Mouse (Mus musculus): Measurements from ENCODE around the gene Lsp1. TPM values are rescaled to one million over a fixed set of nuclear protein-coding genes. Genes with fewer than 3 reads are reported as not detected.

Lsp1 gene
- polyA plus RNA-seq, 1 experiment from 2014 or later = 15.5 TPM

DNA sequence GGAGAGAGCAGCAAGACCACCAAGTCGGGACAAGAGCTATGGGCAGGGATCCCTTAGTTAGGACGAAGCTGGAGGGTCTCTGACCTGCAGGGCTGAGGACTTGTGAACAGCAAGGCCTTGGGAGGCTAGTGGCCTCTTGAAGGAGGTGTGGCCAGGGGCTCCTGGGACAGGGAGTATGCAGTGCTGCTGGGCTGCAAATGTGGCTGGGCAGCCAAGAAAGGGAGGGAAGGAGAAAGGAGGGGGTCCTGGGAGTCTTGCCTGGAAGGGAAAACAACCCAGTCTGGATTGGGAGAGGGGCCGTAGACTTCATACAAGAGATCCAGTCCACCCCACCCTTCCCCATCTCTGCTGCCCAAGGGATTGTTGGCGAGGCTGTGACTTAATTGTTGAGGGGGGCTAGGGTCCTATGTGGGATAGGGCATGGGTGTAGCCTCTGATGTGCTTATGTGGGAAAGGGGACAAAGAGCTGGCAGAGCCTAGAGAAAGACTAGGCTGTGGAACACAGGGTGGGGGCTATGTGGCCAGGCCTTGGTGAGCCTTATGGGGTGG is 71.4 kb downstream of the Lsp1 start:
- ATAC-seq (no peak), DNase-seq (ENCODE audit: low read depth, low spot score) (no peak)
- ChIA-PET CTCF (no interaction called here), POLR2A (no interaction called here)
- in situ Hi-C loops (cut with MboI; ENCODE audit: low pct_unique_long_range_greater_than_20kb) = no loop called here
- TF ChIP-seq CTCF (IDR thresholded peaks at IDR 0.05) = no peak
- H3K27me3 ChIP-seq = peaks cover 13% of the 10 kb centered on the region

DNA sequence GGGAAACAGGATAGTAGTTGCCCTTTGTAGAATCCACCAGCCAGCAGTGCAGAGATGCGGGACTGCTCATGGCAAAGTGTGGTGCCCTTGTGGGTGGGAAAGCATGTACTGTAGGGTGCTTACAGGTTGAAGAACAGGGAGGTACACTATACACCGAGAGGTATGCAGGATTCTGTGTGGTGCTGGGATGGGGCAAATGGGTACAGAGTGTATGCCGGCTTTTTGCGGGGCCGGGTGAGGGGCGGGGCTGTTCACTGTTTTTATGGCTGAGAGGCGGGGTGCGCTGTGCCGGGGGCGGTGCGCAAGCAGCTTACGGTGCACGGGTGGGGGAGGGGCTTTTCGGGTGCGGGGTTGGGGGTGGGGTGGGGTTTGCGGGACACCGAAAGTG is 72.1 kb downstream of the Lsp1 start, which contains the start of gene Mrpl23:
Mrpl23 (plus strand) TSS at position 16 of the 388 bp plus-strand sequence.
- peaks cover 13% of the 10 kb centered on the region for H3K27me3 ChIP-seq
- no peak for TF ChIP-seq CTCF (IDR thresholded peaks at IDR 0.05)
- ChIA-PET POLR2A (no interaction called here), CTCF (no interaction called here)
- in situ Hi-C loops (cut with MboI; ENCODE audit: low pct_unique_long_range_greater_than_20kb) = no loop called here
- peak; percentile 13 for ATAC-seq
- no peak for DNase-seq (ENCODE audit: low read depth, low spot score)

DNA sequence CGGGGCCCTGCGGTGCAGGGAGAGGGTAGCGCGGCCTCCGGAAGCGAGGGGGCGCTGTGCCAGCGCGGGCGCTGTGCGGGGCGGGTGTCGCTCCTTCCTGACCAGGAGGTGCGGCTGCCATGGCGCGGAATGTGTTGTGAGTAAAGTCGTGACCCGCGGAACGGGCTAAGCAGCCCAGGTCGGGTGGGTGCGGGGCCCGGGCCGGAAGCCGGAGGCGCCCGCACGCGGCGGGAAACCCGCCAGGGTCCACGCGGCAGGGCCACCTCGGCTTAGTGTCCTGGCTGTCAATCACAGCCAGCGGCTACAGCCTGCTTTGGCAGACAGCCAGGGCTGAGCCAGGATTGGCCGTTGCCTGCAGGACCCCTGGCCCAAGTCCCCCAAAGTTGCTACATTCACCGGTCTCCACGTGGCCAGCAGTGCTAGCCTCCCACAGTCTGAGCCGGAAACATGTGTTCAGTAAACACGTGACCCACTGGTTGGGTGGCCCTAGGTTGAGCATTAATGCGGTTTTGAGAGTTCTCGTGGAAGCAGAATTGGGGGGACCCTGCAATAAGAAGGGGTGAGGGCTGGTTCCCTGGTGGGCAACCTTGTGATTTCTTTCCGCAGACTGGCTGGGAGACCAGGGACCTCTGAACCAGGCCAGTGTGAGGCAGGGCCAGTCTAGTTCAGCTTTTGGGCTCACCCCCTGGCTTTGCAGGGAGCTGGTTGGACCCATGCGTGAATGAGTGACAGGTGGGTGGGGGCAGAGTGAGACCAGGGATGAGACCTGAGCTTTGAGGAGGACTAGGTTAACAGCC is 72.6 kb downstream of the Lsp1 start:
- peaks cover 13% of the 10 kb centered on the region for H3K27me3 ChIP-seq
- POLR2A ChIA-PET = no interaction called here
- peak; percentile 66 for ATAC-seq
- peak; percentile 99 for TF ChIP-seq CTCF (IDR thresholded peaks at IDR 0.05)
- no peak for DNase-seq (ENCODE audit: low read depth, low spot score)
- CTCF ChIA-PET = no interaction called here
- in situ Hi-C loops (cut with MboI; ENCODE audit: low pct_unique_long_range_greater_than_20kb) = no loop called here

DNA sequence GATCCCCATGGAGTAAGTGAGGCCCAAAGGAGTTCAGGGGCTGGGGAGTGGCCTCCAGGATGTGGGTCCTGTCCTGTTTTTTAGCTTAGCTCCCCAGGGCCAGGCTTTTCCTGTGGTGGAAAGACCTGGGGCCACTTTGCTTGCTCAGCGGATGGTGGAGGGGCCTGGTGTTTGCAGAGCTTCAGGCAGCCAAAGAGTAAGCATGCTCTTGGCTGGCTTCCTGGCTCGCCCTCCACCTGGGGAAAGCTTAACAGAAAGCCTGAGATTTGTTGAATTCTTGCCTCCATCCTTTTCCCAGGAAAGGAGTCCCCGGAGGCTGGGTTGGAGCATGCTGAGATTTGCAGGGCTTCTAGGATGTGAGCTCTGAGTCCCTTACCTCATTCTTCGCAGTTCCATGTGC is 74.5 kb downstream of the Lsp1 start:
- POLR2A ChIA-PET = no interaction called here
- ATAC-seq = no peak
- in situ Hi-C loops (cut with MboI; ENCODE audit: low pct_unique_long_range_greater_than_20kb) = no loop called here

DNA sequence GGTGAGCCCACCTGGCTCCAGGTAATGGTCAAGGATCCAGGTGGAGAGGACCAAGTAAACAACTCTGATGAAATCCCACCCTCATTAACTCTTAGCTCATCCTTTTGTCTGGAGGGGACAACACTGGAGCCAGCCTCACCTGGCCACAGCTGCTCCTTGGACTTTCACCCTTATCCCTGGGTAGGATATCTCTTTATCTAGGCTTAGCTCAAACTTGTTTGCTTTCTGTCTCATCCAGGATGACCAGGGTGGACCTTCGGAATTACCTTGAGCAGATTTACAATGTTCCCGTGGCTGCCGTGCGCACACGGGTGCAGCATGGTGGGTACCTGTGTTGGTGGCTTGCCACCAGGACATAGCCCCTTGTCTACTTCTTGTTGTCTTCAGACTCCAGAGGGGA is 75.2 kb downstream of the Lsp1 start:
- no peak for TF ChIP-seq CTCF (IDR thresholded peaks at IDR 0.05)
- in situ Hi-C loops (cut with MboI; ENCODE audit: low pct_unique_long_range_greater_than_20kb) = no loop called here
- ATAC-seq = no peak
- peaks cover 5% of the 10 kb centered on the region for H3K27me3 ChIP-seq
- ChIA-PET POLR2A (no interaction called here), CTCF (interaction anchor here (1.0 to 2.1 kb wide), 3 partner anchors 14 to 201 kb away, joined by 3 to 9 read pairs (median 3); no protein-coding TSS in a partner anchor)
- no peak for DNase-seq (ENCODE audit: low read depth, low spot score)

More for the DNA sequence above, 74.5 kb downstream of the Lsp1 start:
- DNase-seq (ENCODE audit: low read depth, low spot score) = no peak
- H3K27me3 ChIP-seq = peaks cover 5% of the 10 kb centered on the region
- TF ChIP-seq CTCF (IDR thresholded peaks at IDR 0.05) = no peak
- CTCF ChIA-PET = interaction anchor here (1.0 to 2.1 kb wide), 3 partner anchors 15 to 201 kb away, joined by 3 to 9 read pairs (median 3); no protein-coding TSS in a partner anchor

DNA sequence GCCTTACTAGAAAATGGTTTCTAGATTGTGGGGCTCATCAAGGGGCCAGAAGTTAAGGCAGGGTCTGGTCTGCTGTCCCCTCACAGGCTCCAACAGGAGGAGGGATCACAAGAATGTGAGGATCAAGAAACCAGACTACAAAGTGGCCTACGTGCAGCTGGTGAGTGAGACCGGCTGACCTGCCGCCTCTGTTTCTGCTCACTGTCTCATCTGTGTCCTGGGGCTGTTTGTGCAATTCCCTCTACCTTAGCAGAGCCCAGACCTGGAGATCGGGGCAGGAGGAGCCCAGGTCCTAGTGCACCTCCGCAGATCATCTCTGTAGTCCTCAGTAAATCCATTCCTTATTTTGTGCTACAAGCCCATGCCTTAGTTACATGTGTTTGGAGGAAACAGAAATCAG is 76.6 kb downstream of the Lsp1 start:
- H3K27me3 ChIP-seq = no peaks in the 10 kb centered on the region
- in situ Hi-C loops (cut with MboI; ENCODE audit: low pct_unique_long_range_greater_than_20kb) = no loop called here
- DNase-seq (ENCODE audit: low read depth, low spot score) (no peak), ATAC-seq (no peak)
- ChIA-PET CTCF (interaction anchor here (1.0 to 2.5 kb wide), 6 partner anchors 13 to 220 kb away, joined by 3 to 10 read pairs (median 4); no protein-coding TSS in a partner anchor), POLR2A (no interaction called here)
- TF ChIP-seq CTCF (IDR thresholded peaks at IDR 0.05) = no peak

DNA sequence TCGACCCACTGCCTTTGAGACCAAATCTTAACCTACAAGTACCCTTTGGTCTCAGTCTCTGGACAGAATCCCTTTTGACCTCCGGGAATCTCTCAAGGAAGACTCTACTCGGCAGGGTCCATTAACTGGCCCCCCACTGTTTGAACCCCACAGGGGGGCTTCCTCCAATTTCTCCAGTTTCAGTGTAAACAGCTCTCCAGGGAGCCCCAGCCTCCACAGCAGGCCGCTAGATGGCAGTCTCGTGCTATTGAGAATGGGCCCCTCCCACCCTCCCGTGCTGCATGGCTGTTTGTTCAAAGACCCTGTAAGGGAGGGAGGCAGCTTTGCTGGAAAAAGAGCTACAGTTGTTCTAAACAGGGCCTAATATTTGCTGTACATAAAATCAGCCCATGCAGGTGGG is 77.3 kb downstream of the Lsp1 start:
- in situ Hi-C loops (cut with MboI; ENCODE audit: low pct_unique_long_range_greater_than_20kb) = no loop called here
- DNase-seq (ENCODE audit: low read depth, low spot score) (no peak), ATAC-seq (no peak)
- ChIA-PET POLR2A (no interaction called here), CTCF (interaction anchor here (0.7 to 2.5 kb wide), 13 partner anchors 12 to 221 kb away, joined by 3 to 10 read pairs (median 3); no protein-coding TSS in a partner anchor)
- no peak for TF ChIP-seq CTCF (IDR thresholded peaks at IDR 0.05)
- H3K27me3 ChIP-seq = no peaks in the 10 kb centered on the region

DNA sequence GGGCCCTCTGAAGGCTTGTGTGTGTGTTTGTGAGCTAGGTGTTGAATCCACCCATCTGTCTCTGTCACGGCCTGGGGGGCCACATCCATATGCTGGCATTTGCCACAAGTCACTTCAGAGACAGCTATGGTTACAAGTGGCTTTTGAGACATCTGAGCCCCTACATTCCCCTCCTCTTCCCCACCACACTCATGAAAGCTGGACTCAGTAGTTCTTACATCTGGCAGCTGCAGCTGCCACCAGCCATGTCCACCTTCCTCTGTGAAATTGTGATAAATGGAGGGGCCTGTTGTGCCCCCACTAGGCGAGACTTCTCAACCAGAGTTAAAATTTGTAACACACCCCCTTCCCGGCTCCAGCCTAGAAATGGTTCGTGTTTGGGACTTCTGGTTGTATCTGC is 77.7 kb downstream of the Lsp1 start:
- DNase-seq (ENCODE audit: low read depth, low spot score) (no peak), ATAC-seq (no peak)
- ChIA-PET POLR2A (interaction anchor here (0.6 kb wide), 1 partner anchor 114 kb away, joined by 4 read pairs; no protein-coding TSS in a partner anchor), CTCF (interaction anchor here (0.7 to 2.5 kb wide), 14 partner anchors 11 to 221 kb away, joined by 3 to 10 read pairs (median 3); no protein-coding TSS in a partner anchor)
- in situ Hi-C loops (cut with MboI; ENCODE audit: low pct_unique_long_range_greater_than_20kb) = no loop called here
- no peaks in the 10 kb centered on the region for H3K27me3 ChIP-seq
- no peak for TF ChIP-seq CTCF (IDR thresholded peaks at IDR 0.05)

DNA sequence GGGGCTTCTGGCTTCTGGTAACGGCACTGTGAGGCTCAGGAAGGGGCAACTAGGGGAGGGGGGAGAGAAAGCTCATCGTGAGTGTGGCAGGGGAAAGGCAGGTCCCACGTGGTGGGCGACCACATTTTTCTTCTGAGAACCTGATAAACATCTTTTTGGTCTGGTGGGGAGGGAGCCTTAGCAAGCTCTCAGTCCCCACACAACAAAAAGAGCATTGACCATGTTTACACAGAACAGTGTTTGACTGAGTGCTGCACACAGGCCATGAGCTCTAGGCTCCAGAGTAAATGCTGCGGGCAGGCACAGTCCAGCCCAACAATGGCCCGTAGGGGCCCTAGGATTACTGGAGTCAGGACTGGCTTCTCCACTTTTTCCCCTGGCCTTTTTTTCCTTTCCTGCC is 78.2 kb downstream of the Lsp1 start:
- no peak for DNase-seq (ENCODE audit: low read depth, low spot score)

DNA sequence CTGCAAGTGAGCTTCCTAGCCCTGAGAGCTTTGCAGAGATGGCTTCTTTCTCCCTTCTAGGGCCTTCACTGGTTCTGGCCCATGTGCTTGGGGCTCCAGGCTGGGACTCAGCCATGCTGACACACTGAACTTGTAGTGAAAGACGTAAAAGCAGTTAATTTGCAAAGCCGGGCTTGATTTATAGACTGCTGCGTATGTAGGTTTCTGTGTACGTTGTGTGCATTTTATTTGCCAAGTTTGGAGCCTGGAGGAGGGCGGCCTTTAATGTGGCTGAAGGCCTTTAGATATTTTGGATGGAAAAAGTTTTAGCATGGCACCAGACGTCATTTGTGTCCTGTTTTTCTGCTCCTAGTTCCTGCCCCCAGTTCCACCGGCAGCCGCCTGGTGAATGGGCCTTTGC is 79.2 kb downstream of the Lsp1 start:
- no peaks in the 10 kb centered on the region for H3K27me3 ChIP-seq
- CTCF ChIA-PET = interaction anchor here (2.5 kb wide), 1 partner anchor 223 kb away, joined by 10 read pairs; no protein-coding TSS in a partner anchor
- in situ Hi-C loops (cut with MboI; ENCODE audit: low pct_unique_long_range_greater_than_20kb) = loop anchor here (5.0 kb wide), 1 partner anchor 132 kb away; no protein-coding TSS in a partner anchor
- DNase-seq (ENCODE audit: low read depth, low spot score) = no peak
- ATAC-seq = no peak
- TF ChIP-seq CTCF (IDR thresholded peaks at IDR 0.05) = no peak
- POLR2A ChIA-PET = no interaction called here

More for the DNA sequence above, 78.2 kb downstream of the Lsp1 start:
- CTCF ChIA-PET = interaction anchor here (0.7 to 2.5 kb wide), 10 partner anchors 11 to 222 kb away, joined by 3 to 10 read pairs (median 4); no protein-coding TSS in a partner anchor
- in situ Hi-C loops (cut with MboI; ENCODE audit: low pct_unique_long_range_greater_than_20kb) = no loop called here
- TF ChIP-seq CTCF (IDR thresholded peaks at IDR 0.05) = no peak
- POLR2A ChIA-PET = interaction anchor here (0.6 kb wide), 1 partner anchor 114 kb away, joined by 4 read pairs; no protein-coding TSS in a partner anchor
- ATAC-seq = no peak
- no peaks in the 10 kb centered on the region for H3K27me3 ChIP-seq
